Mouse (Mus musculus) WW6 (cell line): Measurements from ENCODE around the gene Stt3b.

Experiments
- DNase-seq: peaks from one replicate; pipeline ENCODE4 v3.0.0-alpha.2; 2013; ENCODE audit warnings: low read depth, low spot score

Gene Stt3b

DNA sequence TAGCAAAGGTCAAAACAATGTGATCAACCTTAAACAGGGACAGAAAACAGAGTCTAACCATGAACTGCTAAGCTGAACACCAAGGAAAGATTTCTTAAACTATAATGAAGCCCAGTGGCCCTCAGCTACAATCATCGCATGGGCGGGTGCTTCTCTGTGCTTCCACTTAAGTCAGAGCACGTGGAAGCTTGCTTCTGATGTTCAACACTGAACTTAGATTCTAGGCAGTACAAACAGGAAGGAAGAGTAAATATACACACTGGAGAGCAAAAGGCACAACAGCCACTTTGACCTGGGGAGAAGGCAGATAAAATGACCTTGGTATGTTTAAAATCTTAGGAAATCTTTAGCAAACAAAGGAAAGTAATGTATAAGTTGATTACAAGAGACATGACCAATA lies 38.7 kb downstream of the Stt3b start:
- DNase-seq: no peak

DNA sequence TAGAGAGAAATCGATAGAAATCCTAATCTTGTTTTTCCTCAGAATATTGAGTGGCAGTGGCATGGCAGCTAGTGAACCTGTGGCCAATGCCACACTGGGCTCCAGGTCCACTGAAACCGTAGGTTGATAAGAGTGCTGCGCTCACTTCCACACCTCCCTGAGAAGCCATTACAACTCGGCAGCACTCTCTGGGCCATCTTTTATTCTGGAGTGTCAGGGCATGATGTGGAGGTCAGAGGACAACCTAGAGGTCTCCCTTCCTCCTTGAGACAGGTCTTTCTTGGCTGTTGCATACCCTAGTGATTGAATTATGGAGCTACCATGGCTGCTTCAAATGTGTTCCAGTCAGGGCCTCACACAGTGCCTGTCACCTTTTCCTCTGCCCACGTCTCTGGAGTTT lies 48.3 kb downstream of the Stt3b start:
- no peak for DNase-seq

DNA sequence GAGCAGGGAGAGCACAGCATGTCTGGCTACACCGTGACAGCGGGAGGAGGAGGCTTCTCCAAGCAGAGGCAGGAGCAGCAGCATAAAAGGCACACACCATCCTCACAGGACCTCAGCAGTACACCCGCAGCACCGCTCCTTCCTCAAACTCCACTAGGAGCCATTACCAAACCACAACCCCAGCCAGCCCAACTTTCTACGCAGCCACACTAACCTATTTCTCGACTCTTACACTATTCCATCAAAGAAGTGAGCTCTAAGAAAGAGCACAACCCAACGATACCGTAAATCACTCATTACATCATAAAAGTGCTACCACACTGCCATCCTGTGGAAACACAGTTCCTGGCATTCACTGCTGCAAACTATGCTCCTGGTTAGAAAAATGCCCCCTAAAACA lies 48.8 kb downstream of the Stt3b start:
- DNase-seq: no peak

DNA sequence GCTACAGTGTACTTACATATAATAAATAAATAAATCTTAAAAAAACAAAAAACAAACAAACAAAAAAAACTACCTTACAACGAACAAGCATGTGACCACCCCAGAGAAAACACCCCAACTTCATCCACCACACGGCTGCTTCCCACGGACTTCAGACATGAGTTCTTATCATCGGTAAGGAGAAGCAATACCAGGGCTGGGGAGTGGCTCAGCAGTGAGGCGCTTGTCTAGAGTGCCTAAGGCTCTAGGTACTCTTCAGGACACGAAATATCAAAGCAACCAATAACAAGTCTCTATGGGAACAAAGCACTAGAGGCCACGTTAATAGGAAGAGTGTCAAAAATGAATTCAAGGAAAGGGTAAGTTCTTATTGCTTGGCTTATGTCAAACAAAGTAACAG lies 49.8 kb downstream of the Stt3b start:
- no peak for DNase-seq

DNA sequence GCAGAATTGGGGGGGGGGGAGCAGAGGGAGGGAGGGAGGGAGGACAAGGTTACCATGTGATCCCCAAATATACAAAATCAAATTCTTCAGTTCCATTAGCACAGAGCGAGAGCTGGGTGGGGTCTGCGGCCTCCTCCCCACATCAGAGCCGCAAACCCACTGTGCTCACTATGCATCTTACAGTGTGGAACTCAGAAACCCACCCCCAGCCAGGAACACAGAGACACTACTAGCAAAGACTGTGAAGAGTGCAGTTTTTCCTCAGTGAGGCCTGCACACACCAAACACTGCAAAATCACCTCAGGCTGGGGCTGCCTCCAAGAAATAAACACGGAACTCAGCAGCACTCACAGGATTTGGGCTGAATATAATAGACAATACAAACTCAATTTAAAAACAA lies 50.4 kb downstream of the Stt3b start:
- DNase-seq: no peak

DNA sequence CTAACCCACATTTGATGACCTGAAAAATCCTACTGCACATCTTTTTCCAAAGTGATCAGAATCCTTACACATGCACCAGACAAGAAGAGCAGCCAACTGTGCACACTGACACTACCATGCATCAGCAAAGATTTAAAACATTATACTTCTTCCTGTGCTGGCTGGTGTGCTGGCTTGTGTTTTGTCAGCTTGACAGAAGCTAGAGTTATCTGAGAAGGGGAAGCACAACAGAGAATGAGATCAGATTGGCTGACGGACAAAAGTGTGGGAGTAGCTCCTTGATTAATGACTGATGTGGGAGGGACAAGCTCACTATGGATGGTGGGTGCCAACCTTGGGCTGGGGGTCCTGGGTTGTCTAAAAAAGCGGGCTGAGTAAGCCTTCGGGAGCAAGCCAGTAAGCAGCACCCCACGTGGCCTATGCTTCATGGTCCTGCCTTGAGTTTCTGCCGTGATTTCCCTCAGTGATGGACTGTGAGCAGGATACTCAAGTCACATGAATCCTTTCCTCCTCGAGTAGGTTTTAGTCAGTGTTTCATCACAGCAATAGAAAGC lies 52.4 kb downstream of the Stt3b start:
- DNase-seq: no peak

DNA sequence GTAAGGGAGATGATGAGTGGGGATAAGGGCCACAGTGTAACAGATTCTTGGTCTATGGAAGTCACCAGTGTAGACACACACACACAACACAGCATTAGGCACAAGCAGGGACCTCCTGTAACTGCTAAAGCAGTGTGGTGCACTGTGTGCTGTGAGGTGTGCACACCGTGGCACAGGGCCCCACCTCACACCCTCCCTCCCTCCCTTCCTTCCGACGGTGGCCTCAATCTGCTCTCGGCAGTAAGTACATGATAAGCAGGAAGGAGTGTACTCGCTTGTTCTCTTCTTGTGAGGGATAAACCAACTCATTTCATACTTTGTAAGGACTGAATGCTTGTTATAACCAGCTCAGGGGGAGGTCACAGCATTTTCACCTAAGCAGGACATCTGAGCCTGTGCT lies 61.1 kb downstream of the Stt3b start:
- DNase-seq: no peak

DNA sequence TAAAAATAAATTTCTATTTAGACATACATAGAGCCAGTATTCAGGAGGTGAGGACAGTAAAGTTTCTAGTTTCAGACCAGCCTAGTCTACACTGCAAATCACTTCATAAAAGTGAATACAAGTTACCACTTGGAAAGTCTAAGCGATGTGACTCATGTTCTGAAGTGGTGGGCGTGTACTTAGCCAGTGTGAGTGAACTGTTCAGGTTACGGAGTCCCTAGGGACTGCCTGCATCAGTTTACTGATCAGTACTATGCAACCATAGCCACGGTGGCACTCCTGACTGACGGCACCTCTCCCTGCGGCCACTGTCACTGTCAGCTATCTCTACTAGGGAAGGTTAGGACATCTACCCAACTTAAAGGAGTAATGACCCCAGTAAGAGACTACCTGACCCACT lies 65.1 kb downstream of the Stt3b start:
- no peak for DNase-seq

DNA sequence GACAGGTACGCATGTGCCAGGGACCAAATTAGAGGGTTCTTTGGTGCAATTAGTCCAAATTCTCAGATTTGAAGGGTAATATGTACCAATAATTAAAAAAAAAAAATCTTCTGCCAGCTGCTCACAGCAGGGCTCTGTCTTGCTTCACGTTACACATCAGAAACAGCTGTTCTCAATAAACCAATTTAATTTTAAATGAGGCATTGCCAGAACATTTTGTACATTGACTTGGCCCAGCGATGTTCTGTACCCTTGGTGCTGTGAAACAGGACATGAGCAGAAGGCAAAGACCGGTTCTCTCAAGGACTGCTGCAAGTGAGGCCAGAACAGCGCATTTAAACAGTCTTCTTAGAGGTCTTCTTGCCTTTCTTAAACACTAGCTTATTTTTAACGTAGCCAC lies 66.6 kb downstream of the Stt3b start:
- DNase-seq: no peak

DNA sequence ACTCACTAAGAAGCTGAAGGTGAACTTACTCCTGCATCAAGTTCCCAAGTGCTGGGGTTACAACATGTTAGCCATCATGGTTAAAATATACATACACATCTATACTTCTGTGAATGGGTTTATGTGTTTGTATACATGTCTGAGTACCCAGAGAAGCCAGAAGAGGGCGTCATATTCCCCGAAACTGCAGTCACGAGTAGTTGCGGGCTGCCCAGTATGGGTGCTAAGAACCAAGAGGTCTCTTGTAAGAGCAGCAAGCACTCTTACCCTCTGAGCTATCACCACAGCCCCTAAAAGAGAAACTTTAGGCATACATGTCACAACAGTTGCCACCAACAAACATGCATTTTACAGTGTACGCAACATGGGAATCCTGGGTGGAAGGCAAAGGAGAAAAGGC lies 70.4 kb downstream of the Stt3b start:
- DNase-seq: no peak

DNA sequence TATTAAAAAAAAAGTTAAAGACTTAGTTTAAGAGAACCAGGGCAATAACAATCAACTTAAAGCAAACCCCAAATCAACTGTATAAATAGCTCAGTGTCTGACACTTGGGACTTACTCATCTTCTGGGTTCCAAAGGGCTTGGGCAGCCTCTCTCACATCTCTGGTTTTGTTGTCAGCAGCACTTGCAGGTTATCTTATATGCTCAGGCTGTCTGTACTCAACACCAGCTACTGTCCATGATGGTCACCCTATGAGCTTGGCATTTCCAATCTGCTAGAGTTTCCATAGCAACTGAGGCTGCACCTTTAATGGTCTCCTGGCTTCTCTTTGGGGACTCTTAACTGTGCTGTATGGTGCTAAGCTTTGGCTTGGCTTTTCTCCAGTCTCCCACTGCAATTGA lies 72.3 kb downstream of the Stt3b start:
- no peak for DNase-seq

DNA sequence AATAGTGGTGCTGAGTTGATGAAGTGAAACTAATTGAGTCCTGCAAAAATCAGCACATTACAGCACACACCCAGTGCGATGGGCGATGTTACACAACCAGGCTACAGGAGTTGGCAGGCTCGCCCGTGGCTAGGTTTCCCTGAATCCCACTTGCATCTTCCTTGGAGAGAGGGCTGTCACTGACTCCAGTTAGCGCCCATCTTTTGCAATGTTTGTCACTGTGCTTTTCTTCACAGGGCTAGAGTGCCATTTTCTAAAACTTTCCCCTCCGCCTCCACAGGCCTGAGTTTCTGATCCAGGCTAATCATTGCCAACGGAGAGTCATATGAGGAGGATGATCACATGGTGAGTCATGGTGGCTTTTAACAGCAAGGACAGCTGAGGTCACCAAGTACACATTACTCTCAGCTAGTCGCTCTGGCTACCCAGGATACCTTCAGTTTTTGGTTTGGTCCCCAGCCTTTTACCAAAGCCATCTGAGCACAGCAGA lies 73.8 kb downstream of the Stt3b start:
- no peak for DNase-seq

DNA sequence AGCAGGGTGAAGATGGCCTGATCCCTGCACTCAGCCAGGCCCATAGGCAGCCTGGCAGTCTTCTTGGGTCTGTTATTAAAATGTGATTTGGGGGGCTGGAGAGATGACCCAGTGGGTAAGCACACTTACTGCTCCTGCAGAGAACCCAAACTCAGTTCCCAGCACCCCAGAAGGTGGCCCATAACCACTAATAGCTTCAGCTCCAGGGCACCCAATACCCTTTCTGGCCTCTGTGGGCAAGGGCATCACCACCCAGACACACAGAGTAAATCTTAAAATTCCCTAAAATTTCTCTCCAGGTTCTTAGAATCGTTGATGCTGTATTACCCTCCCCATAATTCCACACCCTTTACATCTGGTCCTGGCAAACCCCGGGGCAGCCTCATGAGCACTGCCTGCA lies 75.7 kb downstream of the Stt3b start:
- no peak for DNase-seq

DNA sequence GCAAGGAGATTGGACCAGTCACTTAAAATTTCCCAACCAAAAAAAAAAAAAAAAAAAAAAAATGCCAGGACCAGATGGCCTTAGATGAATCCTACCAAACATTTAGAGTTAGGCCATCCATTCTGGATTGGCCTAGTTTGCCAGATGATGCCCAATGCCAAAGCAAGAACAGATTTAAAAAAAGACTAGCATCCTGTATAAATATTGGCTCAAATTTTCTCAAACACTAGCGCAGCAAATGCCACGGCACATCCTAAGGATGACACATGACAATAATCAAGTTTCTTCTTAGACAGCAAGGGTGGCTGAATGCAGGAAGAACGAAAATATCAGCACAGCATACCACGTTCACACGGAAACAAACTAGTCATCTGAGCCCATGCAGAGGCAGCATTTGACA lies 76.5 kb downstream of the Stt3b start:
- DNase-seq: no peak

DNA sequence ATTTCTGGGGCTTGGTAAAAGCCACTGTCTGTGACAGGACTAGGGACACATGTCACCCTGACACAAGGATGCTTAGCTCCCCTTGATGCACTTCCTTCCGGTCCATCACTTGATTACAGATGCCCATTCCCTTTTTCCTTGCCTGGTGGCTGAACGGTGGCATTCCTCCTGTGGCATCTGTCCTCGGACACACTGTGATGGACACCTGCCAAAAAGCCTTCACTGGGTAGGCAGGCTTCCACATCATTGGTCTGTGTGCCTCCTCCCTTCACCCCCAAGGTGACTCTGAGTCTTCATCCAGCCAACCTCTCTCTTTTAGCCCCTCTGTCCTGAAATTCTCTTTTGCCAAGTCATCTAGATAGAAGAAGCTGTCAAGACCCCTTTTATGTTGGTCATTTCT lies 78.7 kb downstream of the Stt3b start:
- no peak for DNase-seq

DNA sequence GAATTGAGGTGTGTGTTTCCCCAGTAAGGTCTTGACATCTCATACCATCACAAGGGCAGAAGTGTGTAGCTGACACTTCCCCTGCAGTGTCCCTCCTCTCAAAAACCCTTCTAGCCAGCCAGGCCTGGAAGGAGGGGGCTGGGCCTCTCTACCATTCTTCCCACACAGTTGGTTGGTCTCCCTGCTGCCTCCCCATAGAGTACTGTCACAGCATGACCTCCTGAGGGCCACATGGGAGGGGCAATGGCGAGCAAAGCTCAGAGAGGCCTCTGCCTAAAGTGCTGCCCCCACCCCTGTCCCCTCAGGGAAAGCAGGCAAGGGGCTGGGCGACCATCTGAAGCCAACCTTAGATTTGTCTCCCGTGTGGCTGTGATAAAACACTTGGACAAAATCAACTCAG lies 80.1 kb downstream of the Stt3b start:
- DNase-seq: no peak

DNA sequence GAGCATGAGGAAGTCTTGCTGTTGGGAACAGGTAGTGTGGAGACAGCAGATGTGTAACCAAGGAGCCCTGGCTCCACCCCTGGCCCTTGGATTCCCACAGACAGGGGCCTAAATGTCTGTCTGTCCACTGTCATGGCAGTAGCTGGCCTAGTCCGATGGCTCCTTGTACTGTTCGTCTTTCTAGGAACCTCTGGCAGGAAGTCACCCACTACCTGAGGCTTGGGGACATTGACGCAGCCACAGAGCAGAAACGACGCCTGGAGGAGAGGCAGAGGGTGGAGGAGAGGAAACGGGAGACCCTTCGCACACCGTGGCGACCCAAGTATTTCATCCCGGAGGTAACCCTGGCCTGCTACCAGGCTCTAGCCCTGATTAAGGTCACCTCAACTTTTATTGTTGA lies 80.5 kb downstream of the Stt3b start:
- no peak for DNase-seq

DNA sequence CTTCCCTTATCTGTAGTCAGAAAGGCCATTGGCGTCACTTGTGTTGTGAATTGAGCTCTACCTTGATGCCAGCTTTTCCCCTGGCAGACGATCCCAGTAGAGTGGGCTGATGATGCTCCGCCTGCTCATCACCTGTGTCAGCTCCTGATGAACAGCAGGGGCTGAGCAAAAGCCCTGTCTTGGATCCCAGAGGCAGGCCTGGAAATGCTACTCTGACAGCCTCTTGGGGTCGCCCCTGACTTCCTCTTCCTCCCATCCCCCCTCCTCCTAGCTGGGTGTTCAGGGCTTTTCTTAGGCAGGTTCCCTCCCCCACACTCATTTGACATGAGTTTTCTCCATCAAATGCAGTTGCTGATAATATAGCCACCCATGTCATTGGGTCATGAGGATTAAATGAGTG lies 81.1 kb downstream of the Stt3b start:
- no peak for DNase-seq

DNA sequence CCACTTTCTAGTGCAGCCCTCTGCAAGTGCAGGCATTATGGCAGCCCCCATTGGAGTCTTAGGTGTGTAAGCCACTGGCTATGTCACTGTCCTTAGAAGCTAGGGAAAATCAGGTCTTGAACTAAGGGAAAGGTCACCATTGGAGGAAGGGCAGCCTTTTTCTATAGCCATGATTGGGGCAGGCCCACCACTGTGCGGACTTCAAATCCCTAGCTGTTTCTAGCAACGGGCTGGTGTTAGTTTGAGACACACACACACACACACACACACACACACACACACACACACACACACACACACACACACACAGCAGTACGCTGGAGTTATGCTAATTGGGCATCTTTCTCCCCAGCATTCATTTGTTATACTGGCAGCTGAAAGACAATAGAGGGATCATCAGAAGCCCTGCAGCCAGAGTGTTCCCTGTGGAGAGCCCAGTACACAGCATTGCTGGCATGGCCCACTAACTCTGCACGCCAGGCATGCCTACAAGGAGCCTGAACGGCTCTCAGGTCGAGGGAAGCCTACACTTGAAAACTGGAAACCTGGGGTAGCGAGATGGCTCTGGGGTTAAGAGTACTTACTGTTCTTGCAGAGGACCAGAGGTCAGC lies 85.4 kb downstream of the Stt3b start:
- no peak for DNase-seq

DNA sequence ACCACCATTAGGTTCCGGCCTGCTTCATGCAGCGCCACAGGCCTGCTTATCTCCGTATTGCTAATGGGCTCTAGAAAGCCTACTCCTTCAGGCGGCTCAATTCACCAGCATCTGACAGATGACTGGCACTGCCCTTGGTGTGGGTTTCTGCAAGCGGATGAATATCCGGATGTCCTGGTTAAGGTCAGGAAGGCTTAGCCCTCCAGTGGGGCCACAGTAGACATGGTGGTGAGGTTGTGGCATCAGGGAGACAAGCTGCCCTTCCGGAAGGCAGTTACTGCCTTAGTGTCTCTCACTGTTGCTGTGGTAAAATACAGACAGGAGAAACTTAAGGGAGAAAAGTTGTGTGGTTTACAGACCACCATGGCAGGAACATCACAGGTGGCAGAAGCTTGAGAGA lies 89.0 kb downstream of the Stt3b start:
- no peak for DNase-seq

DNA sequence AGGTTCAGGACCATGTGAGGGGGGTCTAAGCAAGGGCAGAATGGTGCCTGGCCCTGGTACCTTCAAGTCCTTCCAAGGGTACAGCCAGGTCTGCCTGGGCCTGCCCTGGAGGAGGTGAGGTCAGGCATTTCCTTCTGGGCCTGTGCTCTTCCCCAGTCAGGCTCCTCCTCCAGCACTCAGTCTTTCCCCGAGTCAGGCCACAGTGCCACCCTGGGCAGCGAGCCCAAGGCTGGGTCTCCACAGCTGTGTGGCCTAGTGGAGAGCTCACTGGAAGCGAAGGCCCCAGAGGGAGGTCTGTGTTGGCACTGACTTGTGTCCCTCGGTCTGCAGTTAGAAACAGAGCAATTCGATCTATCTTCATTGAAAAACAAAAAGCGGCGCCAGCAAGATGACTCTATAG lies 89.8 kb downstream of the Stt3b start:
- DNase-seq: no peak

DNA sequence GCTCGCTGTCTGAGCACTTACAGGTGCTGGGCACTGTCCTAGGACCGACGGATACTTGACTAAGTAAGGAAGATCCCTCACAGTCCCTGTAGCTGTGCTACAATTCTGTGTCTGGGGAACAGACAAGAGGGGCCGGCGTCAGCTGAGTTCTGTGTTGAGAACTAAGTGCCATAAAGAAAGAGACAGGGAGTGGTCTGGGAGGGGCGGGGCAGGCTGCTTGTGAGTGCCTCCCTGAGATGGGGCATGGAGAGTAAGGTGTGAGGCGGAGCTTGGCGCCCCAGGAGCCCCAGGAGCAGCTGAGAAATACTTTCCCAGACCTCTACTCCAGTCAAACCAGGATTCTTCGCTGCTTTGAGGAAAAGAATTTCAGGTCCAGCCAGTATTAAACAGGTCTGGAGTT lies 92.2 kb downstream of the Stt3b start:
- no peak for DNase-seq

DNA sequence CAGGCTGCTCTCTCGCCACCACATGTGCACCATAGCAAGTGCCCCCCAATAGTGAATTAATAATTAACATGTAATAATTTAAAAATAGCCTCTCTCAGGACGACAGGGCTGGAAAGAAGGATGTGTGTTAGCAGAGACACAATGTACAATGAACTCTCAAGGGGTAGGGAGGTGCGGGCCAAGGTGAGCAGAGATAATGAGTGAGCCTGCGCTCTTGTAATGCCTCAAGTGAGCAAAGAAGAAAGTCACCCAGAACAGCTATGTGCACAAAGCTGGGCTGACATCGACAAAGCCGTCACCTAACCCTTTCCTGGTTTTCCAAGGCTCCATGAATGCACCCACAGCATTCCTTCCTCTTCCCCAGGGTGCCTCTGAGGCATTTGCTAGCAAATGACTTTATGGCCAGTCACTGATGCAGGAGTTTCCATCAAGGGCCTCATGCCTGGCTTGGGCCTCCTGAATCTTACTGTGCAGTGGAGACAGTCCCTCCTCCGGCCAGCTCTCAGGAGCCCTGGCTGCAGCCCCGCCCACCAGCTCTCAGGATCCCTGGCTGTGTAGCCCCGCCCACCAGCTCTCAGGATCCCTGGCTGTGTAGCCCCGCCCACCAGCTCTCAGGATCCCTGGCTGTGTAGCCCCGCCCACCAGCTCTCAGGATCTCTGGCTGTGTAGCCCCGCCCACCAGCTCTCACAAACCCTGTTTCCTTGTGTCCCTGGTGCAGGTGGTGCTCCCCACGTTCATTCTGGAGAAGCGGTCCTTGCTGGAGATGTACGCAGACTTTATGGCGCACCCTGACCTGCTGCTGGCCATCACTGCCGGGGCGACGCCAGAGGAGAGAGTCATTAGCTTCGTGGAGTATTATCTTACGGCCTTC lies 94.2 kb downstream of the Stt3b start:
- peak; percentile 67 for DNase-seq
